Mouse (Mus musculus): ENCODE results near the gene Lsg1. TPM values are rescaled to one million over a fixed set of nuclear protein-coding genes. Genes with fewer than 3 reads are reported as not detected.

Gene Lsg1
- total RNA-seq (2023) = 80.4 TPM

DNA sequence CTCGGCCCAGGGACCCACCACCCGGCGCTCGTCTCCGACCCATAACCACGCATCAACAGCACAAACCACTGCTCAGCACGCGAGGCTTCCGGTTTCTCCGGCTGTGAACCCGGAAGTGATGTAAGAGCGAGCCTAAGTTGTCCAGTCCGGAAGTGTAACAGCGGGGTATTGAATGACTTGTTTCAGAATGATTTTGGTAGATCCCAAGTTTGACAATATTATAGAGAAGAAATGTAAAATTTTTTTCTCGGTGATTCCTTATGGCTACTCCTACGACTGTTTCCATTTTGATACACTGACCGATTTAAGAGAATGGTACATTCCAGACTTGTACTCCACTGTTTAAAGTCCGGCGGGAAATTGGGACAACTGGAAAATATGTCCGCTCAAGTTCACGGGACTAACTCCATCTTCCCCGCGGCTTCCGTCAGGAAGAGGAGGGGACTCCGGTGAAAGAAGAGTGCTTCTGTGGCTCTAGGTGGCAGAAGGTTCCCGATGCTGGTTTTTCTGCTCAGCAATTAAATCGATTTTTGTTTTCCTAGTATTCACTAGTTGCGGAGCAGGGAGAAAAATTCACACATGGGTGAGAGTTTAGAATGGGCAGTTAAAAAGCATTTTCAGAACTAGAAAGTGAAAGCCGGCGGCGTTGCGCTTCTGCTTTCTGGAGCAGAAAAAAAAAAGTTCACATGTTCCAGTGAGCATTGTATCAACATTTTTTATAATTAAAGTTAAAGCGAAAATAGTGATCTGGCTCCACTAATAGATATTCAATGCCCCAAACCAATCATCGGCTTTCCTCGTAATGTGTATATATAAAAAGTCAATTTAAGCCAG is at the start of gene Lsg1:
TSS of gene Lsg1 (minus strand) at position 99 of the 834 bp plus-strand sequence.

DNA sequence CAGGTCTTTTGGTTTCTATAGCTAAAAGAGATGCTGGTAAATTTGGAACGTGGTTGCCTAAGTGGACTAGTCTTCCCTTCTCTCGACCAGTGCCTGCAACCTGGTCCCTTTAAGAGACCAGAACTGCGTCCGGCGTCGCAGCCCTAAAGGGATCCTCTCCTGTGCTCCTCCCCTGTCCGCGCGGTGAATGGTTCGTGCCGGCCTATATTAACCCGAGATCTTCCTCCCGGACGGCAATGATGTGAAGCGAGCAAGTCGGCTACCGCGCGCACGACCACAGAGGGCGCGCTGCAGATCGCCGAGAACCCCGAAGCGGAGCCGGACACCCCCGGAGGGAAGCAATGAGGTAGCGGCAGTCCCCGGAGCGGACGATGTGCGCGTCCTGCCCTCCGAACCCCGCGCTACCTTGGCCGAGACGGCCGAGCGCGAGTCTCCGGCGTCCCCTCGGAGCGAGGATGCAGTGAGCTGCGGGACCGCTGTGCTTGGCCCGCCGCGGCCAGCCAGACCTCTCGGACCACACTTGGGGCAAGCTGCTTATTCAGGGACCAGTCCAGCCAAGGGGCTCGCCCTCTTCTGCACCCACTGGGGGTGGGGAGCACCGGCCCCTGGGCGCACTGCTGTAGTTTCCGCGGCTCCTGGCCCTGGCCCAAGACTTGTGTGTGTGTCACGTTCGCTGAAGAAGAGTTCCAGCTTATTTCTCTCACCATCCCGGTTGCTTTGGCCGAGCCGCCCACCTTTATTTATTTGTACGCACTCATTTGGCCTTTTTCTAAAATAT is 12.3 kb upstream of the Lsg1 start, which contains the start of gene Fam43a:
TSS of gene Fam43a (plus strand) at position 233 of the 778 bp plus-strand sequence.

DNA sequence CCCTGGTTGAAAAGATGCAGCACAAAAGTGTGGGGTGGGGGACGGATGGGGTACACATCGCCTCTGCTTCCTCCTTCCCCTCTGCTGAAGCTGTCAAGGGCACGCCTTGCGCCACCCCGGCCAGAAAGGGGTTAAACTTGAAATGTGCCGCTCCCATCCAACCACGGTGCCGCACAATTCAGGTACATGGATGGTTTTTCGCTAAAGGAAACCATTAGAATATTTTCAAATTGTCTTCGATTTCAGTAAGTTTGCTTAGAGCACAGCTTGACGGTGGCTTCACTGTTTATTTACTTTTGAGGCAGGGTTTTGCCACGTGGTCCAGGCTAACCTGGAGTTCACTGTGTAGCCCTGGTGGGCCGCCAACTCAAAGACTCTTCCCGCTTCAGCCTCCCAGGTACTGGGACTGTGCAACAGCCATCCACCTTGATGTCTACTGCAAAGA is 36.6 kb downstream of the Lsg1 start, which contains the start of gene Tmem44:
TSS of gene Tmem44 (minus strand) at position 95 of the 445 bp plus-strand sequence.

Other genes starting within 250 kb of the Lsg1 start
- gene Atp13a3, start 181.6 kb downstream of the Lsg1 start, total RNA-seq (2023) = 108 TPM
- gene Tmem44, start 36.8 kb downstream of the Lsg1 start, total RNA-seq (2023) = not detected
- gene Fam43a, start 12.1 kb upstream of the Lsg1 start, total RNA-seq (2023) = 18.8 TPM